Mouse (Mus musculus) midbrain, embryonic 14.5 days (tissue): ENCODE measurements around the gene Gbgt1. TPM values are rescaled to one million over a fixed set of nuclear protein-coding genes. Genes with fewer than 3 reads are reported as not detected.

Experiments
- ATAC-seq: fragments of 200-750 bp; cut with Nextera tagmentation; 2 replicates; pipeline ENCODE4 v1.8.0; 2017; ENCODE audit warnings: moderate number of reproducible peaks, moderate library complexity; ENCODE audit not compliant: low FRiP score, low TSS enrichment
- DNase-seq: peaks from one replicate; pipeline ENCODE4 v3.0.0-alpha.2; 2015
- H3K27ac ChIP-seq: fragments of 300-500 bp; sonication (generic); replicated peaks from 2 replicates; pipeline ENCODE4 v1.5.1; 2014; ENCODE audit warnings: mild to moderate bottlenecking, low read depth, low read length, moderate library complexity
- H3K27me3 ChIP-seq: fragments of 300-500 bp; sonication (generic); 2 replicates; pipeline ENCODE4 v1.6.1; 2014; ENCODE audit warnings: low read length, control low read depth, mixed read lengths; ENCODE audit not compliant: control insufficient read depth, insufficient read depth
- H3K36me3 ChIP-seq: fragments of 300-500 bp; sonication (generic); 2 replicates; pipeline ENCODE4 v1.6.1; 2014; ENCODE audit warnings: low read length, control low read depth; ENCODE audit not compliant: control insufficient read depth, insufficient read depth
- H3K4me1 ChIP-seq: fragments of 300-500 bp; sonication (generic); 2 replicates; pipeline ENCODE4 v1.6.1; 2014; ENCODE audit warnings: mild to moderate bottlenecking, antibody characterized with exemption, low read length, control low read depth; ENCODE audit not compliant: control insufficient read depth, insufficient read depth
- H3K4me2 ChIP-seq: fragments of 300-500 bp; sonication (generic); 2 replicates; pipeline ENCODE4 v1.6.1; 2014; ENCODE audit warnings: mild to moderate bottlenecking, low read length, moderate library complexity
- H3K4me3 ChIP-seq: fragments of 300-500 bp; sonication (generic); replicated peaks from 2 replicates; pipeline ENCODE4 v1.5.1; 2014; ENCODE audit warnings: low read depth, low read length
- H3K9ac ChIP-seq: fragments of 300-500 bp; sonication (generic); replicated peaks from 2 replicates; pipeline ENCODE4 v1.6.1; 2014; ENCODE audit warnings: mild to moderate bottlenecking, low read length, moderate library complexity
- H3K9me3 ChIP-seq: fragments of 300-500 bp; sonication (generic); 2 replicates; pipeline ENCODE4 v1.6.1; 2016; ENCODE audit warnings: low read length, control low read depth, mixed read lengths; ENCODE audit not compliant: control insufficient read depth
- whole genome bisulfite sequencing: fragments of 180-500 bp; shearing (Covaris S2); extraction: QIAGEN DNeasy Blood & Tissue Kit; methylation state at CpG from one replicate; pipeline ENCODE4 v1.1.7; 2014; 5-methylcytosine and 5-hydroxymethylcytosine counted together
- polyA plus RNA-seq: library from polyadenylated mRNA; unstranded; fragments of >200 nt; fragmentation: Nextera tagmentation; extraction: Ambion mirVana; gene quantifications from 2 replicates; pipeline ENCODE4 v1.2.1, GENCODE M21; 2014

Gene Gbgt1
- polyA plus RNA-seq: 1.3 TPM in 1 of 2 replicates, not detected in the other

DNA sequence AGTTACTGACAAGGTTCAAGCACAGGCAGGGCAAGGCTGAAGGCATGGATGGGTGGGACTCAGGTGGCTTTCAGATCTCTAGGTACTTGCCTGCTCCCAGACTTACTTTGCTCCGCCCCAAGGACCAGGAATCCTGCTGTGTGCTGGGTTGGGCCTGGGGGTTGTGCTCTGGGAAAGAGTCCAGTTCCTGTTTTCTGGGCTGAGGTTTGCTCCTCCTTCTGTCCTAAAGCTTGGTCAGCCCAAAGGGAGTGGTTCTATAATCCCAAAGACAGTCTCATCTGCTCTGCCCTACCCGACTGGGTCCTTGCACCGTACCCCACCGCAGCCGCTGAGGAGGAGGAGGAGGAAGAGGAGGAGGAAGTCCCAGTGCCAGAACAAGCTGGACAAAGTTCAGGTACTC is at the start of gene Gbgt1:
Gene Gbgt1, plus strand, starts transcription at position 221 of the 400 bp plus-strand sequence.
- Histone ChIP-seq H3K27ac (no peak within 1 kb of the TSS), H3K27me3 (no peaks in the 10 kb centered on the region), H3K36me3 (no peaks in the 10 kb centered on the region), H3K4me1 (no peaks in the 10 kb centered on the region), H3K9me3 (no peaks in the 10 kb centered on the region), H3K9ac (no peak within 1 kb of the TSS), H3K4me2 (no peak within 1 kb of the TSS), H3K4me3 (no peak within 1 kb of the TSS)
- no peak for ATAC-seq
- DNase-seq: no peak
- WGBS: 83% methylated on average over 5 of the region's 5 CpGs

DNA sequence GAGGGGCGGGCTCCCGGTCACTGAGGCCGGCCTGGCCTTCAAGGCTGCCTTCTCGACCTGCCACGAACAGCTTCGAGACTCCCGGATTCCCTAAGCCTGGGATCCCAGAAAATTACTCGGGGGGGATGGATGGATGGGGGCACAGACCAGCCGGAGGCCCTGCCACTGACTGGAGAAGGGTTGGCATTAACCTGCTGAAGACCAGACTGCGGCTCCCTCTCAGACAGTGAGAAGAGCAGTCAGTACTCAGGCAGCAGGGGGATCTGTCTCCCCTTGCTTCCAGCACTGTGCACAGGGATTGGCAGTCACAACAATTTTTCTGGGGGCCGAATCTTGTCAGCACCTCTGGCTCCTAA is 49.4 kb upstream of the Gbgt1 start:
- DNase-seq (peak; percentile 54), ATAC-seq (0 out of 2 replicates have a peak, but pooled peaks have one; percentile 24)
- peaks cover 30% of the 10 kb centered on the region for H3K36me3 ChIP-seq
- peaks cover 13% of the 10 kb centered on the region for H3K4me1 ChIP-seq
- peak overlapping the region; percentile 91 for H3K4me2 ChIP-seq
- H3K9ac ChIP-seq: peak overlapping the region; percentile 87
- H3K4me3 ChIP-seq: peak overlapping the region; percentile 80
- 10% methylated on average over 11 of the region's 11 CpGs for WGBS
- no peaks in the 10 kb centered on the region for H3K27me3 ChIP-seq
- no peaks in the 10 kb centered on the region for H3K9me3 ChIP-seq
- H3K27ac ChIP-seq: peak overlapping the region; percentile 82

DNA sequence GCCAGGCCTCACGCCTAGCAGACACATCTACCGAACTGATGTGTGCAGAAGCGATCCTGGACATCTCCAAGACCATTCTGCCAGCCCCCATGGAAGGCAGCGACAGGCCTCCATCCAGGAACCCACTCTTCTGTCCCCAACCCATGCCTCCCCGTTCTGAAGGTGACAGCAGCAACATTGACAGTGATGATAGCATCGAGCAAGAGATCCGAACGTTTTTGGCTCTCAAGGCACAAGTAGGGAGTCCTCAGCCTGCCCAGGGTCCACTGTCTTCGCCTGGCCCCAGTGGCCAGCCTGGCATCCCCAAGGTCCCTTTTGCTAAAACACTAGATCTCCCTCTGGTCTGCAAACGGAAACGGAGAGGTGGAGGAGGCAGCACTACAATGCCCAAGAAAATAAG is 45.0 kb upstream of the Gbgt1 start:
- Histone ChIP-seq H3K36me3 (peaks cover 51% of the 10 kb centered on the region), H3K27ac (no peak overlapping the region), H3K9ac (no peak overlapping the region), H3K27me3 (no peaks in the 10 kb centered on the region), H3K4me1 (peaks cover 6% of the 10 kb centered on the region; the same call in 1 of the 2 replicates), H3K9me3 (no peaks in the 10 kb centered on the region), H3K4me2 (no peak overlapping the region), H3K4me3 (no peak overlapping the region)
- ATAC-seq (no peak), DNase-seq (no peak)
- 92% methylated on average over 11 of the region's 11 CpGs for WGBS

DNA sequence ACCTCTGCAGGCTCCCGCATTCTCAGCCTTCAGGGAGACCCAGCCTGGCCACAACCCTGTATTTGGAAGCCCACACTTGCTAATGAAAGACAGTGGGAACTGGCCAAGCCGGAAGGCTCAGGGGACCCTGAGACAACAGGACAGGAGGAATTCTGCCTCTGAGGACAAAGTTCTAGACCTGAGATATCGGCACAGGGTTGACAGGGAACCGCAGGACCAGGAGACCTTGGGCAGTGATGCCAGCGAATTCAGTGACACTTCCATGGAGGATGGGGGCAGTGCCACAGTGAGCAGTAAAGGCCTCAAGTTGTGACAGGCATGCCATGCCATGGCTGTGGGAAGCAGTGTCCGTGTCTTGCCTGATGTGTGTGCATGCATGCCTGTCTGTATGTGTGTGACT is 43.2 kb upstream of the Gbgt1 start:
- H3K27me3 ChIP-seq: no peaks in the 10 kb centered on the region
- H3K4me3 ChIP-seq: no peak overlapping the region
- ATAC-seq (no peak), DNase-seq (no peak)
- H3K4me1 ChIP-seq: no peaks in the 10 kb centered on the region
- no peaks in the 10 kb centered on the region for H3K9me3 ChIP-seq
- no peak overlapping the region for H3K9ac ChIP-seq
- no peak overlapping the region for H3K4me2 ChIP-seq
- 95% methylated on average over 6 of the region's 6 CpGs for WGBS
- H3K36me3 ChIP-seq: peaks cover 51% of the 10 kb centered on the region
- H3K27ac ChIP-seq: no peak overlapping the region

DNA sequence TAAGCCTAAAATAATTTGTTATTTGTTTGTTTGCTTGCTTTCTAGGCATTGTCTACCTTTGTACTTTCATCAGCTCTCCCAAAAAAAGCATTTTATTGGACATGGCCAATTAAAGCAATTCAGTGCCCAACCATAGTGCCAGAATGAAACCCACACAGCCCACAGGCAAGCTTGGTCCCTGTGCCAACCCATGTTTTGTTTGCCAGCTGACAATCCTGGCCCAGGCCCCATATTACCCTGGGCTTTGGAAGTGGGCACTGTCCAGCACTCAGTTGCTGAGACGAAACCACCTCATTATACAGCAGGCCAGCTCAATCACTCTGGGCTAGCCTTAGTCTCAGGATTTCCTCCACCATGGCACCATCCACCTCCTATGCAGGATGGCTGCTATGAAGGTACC is 40.1 kb upstream of the Gbgt1 start:
- H3K4me3 ChIP-seq: no peak overlapping the region
- H3K27me3 ChIP-seq: no peaks in the 10 kb centered on the region
- no peak overlapping the region for H3K4me2 ChIP-seq
- H3K9me3 ChIP-seq: no peaks in the 10 kb centered on the region
- H3K4me1 ChIP-seq: no peaks in the 10 kb centered on the region
- DNase-seq: no peak
- WGBS: 80% methylated on average over 1 of the region's 1 CpGs
- no peak for ATAC-seq
- H3K36me3 ChIP-seq: peaks cover 28% of the 10 kb centered on the region
- H3K27ac ChIP-seq: no peak overlapping the region
- no peak overlapping the region for H3K9ac ChIP-seq

DNA sequence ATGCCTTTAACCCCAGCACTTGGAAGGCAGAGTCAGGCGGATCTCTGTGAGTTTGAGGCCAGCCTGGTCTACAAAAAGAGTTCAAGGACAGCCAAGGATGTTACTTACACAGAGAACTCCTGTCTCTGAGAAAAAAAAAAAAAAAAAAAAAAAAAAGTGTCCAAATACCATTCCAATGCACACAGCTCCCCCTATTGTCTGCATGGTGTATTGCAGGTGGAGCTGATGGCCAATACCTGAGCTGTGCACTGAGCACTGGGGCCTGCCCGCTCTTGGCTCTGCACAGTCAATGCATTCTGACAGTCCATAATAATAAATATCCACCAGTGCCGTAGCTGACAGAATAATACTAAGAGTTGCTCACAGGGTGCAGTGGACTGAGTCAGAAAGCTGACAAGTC is 32.8 kb upstream of the Gbgt1 start:
- peaks cover 17% of the 10 kb centered on the region for H3K4me1 ChIP-seq
- DNase-seq (peak; percentile 59), ATAC-seq (no peak)
- 35% methylated on average over 3 of the region's 3 CpGs for WGBS
- no peaks in the 10 kb centered on the region for H3K9me3 ChIP-seq
- H3K36me3 ChIP-seq: no peaks in the 10 kb centered on the region; the same call in 1 of the 2 replicates
- no peaks in the 10 kb centered on the region for H3K27me3 ChIP-seq
- no peak overlapping the region for H3K27ac ChIP-seq
- no peak overlapping the region for H3K9ac ChIP-seq
- H3K4me3 ChIP-seq: no peak overlapping the region
- no peak overlapping the region for H3K4me2 ChIP-seq

DNA sequence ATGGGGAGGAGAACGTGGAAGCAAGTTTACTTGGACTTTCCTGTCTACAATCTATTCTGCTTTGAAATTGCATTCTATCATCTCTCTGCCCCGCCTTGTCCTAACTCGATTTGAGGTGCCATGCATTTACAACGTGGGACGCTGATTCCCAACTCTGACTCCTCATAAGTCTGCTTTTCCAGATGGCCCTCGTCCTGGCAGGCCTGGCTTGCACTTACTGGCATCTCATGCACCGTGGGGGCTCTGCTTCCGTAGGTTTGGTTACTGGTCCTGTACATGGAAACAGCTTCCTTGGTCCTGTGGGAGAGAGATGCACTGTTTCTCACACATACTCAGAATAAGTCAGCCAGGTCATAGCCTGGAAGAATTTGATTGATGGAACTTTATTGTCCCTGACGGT is 31.8 kb upstream of the Gbgt1 start:
- Histone ChIP-seq H3K9ac (no peak overlapping the region), H3K27ac (no peak overlapping the region), H3K36me3 (peaks cover 8% of the 10 kb centered on the region), H3K27me3 (no peaks in the 10 kb centered on the region), H3K9me3 (no peaks in the 10 kb centered on the region), H3K4me2 (no peak overlapping the region), H3K4me1 (peaks cover 17% of the 10 kb centered on the region), H3K4me3 (no peak overlapping the region)
- DNase-seq (no peak), ATAC-seq (no peak)
- 79% methylated on average over 9 of the region's 9 CpGs for WGBS

DNA sequence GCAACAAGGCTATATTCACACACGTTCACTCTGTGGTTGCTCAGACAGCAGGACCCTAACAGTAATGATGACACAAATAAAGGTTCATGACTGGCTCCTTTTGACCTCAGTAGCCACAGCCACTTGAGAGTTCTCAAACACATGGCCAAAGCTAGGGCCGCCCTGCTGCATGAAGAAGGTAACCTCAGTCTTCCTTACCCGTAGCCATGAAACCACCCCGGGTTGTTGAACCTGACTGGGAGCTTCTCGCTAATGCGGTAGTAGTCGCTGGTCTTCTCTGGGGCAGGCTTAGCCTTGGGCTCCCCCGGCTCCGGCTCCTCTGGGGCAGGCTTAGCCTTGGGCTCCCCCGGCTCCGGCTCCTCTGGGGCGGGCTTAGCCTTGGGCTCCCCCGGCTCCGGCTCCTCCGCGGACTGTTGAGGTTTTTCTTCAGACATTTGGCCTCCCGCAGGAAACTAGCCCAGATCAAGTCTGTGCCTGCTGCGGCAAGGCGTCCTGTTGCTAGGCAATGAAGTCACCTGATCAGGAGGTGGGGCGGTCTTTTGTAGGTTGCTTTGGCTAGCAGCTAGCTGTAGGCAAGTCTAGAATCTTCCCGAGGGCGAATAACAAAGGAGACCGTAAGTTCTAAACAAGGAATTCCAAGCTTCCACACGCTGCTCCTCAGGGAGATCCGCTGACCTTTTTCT is 30.7 kb upstream of the Gbgt1 start, which contains the start of gene 1700007K13Rik:
Gene 1700007K13Rik, minus strand, starts transcription at position 497 of the 683 bp plus-strand sequence.
- peak; percentile 82 for DNase-seq
- no peaks in the 10 kb centered on the region for H3K27me3 ChIP-seq
- whole genome bisulfite sequencing: 4% methylated on average over 25 of the region's 25 CpGs
- H3K4me3 ChIP-seq: peak within 1 kb of the TSS; percentile 9; the same call in 1 of the 2 replicates
- H3K4me2 ChIP-seq: peak within 1 kb of the TSS; percentile 51
- no peaks in the 10 kb centered on the region for H3K9me3 ChIP-seq
- H3K36me3 ChIP-seq: peaks cover 19% of the 10 kb centered on the region
- no peak within 1 kb of the TSS for H3K27ac ChIP-seq
- peak within 1 kb of the TSS; percentile 14; the same call in 1 of the 2 replicates for H3K9ac ChIP-seq
- ATAC-seq: no peak; the same call in 1 of the 2 replicates
- peaks cover 17% of the 10 kb centered on the region for H3K4me1 ChIP-seq
